Mouse (Mus musculus) spleen, adult 2 months (tissue): ENCODE measurements around the gene Rest.

Experiments used
- CTCF ChIP-seq: fragments of 200-500 bp; IDR thresholded peaks from 2 replicates; pipeline ENCODE4 v1.5.1; 2011; ENCODE audit warnings: mild to moderate bottlenecking, inconsistent platforms; ENCODE audit not compliant: insufficient read depth, insufficient read length, insufficient replicate concordance; ENCODE audit errors: extremely low read depth
- POLR2A ChIP-seq: fragments of 200-500 bp; IDR thresholded peaks from 2 replicates; pipeline ENCODE4 v1.6.1; 2011; ENCODE audit warnings: low read depth, low read length, inconsistent platforms

DNA sequence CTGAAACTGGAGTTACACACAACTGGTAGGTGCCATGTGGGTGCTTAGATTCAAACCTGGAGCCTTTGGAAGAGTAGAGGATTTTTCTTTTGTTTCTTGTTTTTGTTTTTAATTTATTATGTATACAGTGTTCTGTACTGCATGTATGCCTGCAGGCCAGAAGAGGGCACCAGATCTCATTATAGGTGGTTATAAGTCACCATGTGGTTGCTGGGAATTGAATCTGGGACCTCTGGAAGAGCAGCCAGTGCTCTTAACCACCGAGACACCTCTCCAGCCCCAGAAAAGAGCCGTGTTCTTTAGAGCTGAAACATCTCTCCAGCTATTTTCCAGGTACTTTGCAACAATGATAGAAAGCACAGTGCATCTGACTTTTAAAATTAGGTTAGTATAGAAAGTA lies 25.3 kb downstream of the Rest start:
- TF ChIP-seq CTCF (no peak), POLR2A (no peak)
